Mouse (Mus musculus): ENCODE results near the gene Lyrm7. TPM values are rescaled to one million over a fixed set of nuclear protein-coding genes. Genes with fewer than 3 reads are reported as not detected.
"Not testable (repeated sequence)": the region's sequence is repeated elsewhere in the genome, so short reads cannot be mapped to it uniquely, and the experiment has no call there.

Gene Lyrm7
- total RNA-seq (2021): 10 to 100 TPM; 34.6 to 47.1 TPM

- peak; percentile 95 for DNase-seq (ENCODE audit: low spot score)
- intact Hi-C loops (cut with DNase I): no loop called here
Observed at GRCm38 (mm10) chr11:54860256-54861038, at the start of gene Lyrm7. Gene Lyrm7, minus strand, starts transcription at chr11:54860916.

GRCm38 (mm10) chr11:54910081-54910665 lies 49.5 kb upstream of the Lyrm7 start:
- intact Hi-C loops (cut with DNase I): no loop called here
- no peak for DNase-seq (ENCODE audit: low spot score)

- intact Hi-C loops (cut with DNase I): no loop called here
- no peak for DNase-seq (ENCODE audit: low spot score)
Observed at GRCm38 (mm10) chr11:54909273-54909672, 48.6 kb upstream of the Lyrm7 start.

GRCm38 (mm10) chr11:54907259-54907658 lies 46.5 kb upstream of the Lyrm7 start:
- no peak for DNase-seq (ENCODE audit: low spot score)
- intact Hi-C loops (cut with DNase I): no loop called here

DNA sequence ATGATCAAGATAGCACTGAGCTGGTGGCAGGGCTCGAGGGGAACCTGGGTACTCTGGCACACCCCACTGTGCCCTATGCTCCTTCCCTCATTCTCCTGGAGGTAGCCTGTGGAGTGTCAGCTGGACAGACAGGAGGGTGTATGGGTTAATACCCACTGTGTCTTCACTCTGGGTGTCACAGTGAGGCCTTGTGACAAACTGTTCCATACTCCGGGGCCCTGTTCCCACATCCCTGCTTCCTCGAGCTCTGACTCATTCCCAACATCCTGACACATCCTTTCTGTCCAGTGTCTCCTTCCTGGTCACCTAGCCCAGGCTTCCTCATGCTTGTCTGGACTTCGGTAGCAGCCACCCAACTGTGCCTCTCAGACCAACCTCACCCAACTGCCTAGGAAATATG lies 45.8 kb upstream of the Lyrm7 start:
- DNase-seq (ENCODE audit: low spot score): no peak
- intact Hi-C loops (cut with DNase I): no loop called here

DNA sequence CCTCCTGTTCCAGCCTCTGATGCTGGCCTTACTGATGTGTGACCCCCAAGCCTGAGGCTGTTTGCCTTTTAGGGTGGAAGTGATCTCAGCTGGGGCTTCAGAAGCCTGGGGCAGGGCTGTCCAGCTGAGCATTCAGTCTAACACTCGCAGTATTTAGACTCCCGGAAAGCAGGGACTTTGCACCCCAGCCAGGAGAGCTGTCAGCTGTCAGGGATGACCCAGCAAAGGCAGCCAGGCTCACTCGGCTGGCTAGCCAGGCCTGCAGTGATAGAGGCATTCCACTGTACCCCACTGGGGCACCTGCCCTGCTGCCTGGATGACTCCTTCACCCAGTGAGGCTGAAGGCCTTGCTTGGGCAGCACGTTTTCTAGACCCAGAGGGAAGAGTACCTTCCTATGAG lies 45.2 kb upstream of the Lyrm7 start:
- DNase-seq (ENCODE audit: low spot score): no peak
- intact Hi-C loops (cut with DNase I): no loop called here

GRCm38 (mm10) chr11:54905086-54905485 lies 44.4 kb upstream of the Lyrm7 start:
- no peak for DNase-seq (ENCODE audit: low spot score)
- intact Hi-C loops (cut with DNase I): no loop called here

DNA sequence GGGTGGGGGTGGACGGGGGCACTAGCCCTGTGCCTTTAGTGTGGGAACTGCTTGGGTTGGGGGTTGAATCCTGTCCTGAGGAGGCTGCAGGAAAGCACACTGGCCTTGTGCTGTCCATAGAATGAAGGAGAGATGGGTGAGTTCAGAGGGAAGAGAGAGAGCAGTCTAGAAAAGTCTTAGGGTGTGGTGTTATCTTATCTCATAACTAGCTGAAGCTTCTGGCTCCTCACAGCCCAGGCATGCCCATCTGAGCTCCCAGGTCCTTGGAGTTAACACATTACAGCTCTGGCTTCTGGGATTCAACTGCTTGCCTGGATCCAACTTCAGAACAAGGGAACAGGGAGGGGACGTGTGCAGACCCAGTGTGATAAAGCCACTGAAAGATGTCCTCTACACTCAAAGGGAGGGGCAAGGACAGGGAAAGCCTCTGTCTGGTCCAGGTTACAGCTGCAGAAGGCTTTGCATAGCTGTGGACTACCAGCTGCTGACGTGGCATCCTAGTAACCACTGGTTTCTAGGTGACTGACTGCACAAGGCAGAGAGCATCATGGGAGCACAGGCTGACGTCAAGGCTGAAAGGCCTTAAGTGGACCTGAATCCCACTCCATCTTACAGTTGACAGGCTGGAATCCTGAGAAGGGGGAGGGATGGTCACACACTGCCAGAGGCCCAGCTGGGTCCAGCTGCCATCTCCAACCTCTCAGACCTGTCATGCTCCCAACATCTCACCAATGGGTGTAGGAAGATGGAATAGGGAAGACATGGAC lies 43.4 kb upstream of the Lyrm7 start:
- peak; percentile 60 for DNase-seq (ENCODE audit: low spot score)
- intact Hi-C loops (cut with DNase I): no loop called here

DNA sequence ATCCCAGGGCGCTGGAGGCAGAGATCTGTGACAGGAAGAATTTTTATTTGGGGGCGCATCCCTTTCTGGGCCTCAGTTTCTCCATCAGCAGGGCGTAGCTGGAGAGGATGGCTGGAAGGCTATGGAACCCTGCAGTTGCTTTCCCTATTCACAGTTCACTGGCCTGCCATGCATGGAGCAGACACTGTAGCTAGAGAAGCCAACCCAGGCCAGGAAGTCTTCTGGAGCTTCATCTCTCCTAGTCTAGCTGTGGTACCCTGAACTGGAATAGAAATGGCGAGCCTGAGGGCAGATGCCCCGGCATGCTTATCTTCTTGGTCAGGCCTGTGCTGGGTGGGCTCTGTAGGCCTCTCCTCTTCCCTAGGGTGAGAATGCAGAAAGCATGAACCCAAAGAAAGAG lies 42.6 kb upstream of the Lyrm7 start:
- no peak for DNase-seq (ENCODE audit: low spot score)
- intact Hi-C loops (cut with DNase I): no loop called here

- DNase-seq (ENCODE audit: low spot score): peak; percentile 79
- intact Hi-C loops (cut with DNase I): no loop called here
Observed at GRCm38 (mm10) chr11:54902333-54903323, 41.9 kb upstream of the Lyrm7 start, which contains the start of gene Gpx3. Gene Gpx3, plus strand, starts transcription at chr11:54902453.

- no peak for DNase-seq (ENCODE audit: low spot score)
- intact Hi-C loops (cut with DNase I): no loop called here
Observed at GRCm38 (mm10) chr11:54899657-54900056, 38.9 kb upstream of the Lyrm7 start.

DNA sequence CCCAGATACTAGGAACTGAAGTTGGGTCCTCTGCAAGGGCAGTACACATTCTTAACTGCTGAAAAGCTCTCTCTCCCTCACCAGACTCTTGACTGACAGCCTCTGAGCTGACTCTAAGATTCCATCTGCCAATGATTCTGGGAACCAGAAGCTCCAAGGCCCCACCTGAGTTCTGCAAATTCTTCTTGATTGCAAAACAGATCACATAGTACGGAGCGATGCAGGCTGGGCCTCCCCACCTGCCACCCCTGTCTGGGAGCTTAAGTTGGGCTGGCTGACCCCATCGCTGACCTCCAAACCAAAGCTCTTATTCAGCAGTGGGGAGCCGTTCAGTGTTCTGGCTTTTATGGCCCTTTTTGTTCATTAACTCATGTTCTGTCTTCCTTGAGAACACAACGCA lies 36.8 kb upstream of the Lyrm7 start:
- intact Hi-C loops (cut with DNase I): no loop called here
- no peak for DNase-seq (ENCODE audit: low spot score)

GRCm38 (mm10) chr11:54896646-54897045 lies 35.9 kb upstream of the Lyrm7 start:
- DNase-seq (ENCODE audit: low spot score); intact Hi-C loops (cut with DNase I): not testable (repeated sequence)

DNA sequence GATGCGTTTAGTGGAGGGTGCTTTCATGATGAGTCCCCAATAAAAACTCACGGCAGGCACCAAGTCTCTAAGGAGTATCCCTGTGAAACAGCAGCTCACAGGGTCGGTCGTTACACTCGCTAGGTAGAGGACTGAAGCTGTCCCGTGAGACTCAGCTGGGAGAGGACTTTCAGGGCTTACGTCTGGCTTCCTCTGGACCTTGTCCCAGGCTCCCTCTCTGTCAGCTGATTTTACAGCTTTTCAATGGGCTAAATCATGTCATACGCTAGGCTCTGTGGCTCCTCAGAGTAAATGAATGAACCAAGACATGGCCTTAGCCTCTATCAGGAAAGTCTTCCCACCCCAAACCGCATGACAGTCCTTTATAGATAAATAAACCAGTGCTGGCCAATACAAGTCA lies 33.9 kb upstream of the Lyrm7 start:
- DNase-seq (ENCODE audit: low spot score): no peak
- intact Hi-C loops (cut with DNase I): no loop called here

DNA sequence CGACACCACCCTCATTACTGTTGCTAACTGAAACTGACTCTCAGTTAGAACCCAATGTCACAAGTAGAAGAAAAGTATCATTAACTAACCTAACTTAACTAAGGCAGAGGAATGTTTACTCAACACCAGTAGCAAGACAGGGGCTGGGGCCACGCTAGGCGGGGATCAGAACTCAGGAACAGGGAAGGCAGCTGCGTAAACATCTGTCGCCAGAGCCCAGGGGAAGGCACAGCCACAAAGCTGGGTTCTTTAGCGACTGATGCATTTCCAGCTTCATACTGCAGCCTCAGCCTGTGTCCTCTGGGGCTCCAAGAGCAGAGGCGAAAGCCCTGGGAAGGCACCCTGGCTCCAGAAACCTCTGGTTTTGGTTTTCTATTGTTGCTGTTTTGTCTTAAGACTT lies 31.4 kb upstream of the Lyrm7 start:
- no peak for DNase-seq (ENCODE audit: low spot score)
- intact Hi-C loops (cut with DNase I): no loop called here

DNA sequence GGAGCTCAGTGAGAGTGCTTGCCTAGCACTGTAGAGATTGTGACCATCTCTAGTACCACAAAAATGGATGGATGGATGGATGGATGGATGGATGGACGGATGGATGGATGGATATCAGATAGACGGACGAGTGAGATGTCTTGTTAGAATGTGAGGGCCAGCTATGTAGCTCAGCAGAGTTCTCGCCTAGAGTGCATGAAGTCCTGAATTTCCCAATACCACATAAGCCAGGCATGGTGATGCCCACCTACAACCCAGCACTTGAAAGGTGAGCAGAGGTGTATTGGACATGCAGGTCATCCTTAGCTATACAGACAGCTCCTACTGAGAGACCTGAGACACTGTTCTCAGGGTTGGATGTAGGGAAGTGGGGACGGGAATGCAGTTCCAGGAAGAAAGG lies 30.6 kb upstream of the Lyrm7 start:
- intact Hi-C loops (cut with DNase I): no loop called here
- no peak for DNase-seq (ENCODE audit: low spot score)

GRCm38 (mm10) chr11:54887927-54888326 lies 27.2 kb upstream of the Lyrm7 start:
- DNase-seq (ENCODE audit: low spot score): no peak
- intact Hi-C loops (cut with DNase I): no loop called here

GRCm38 (mm10) chr11:54885406-54885805 lies 24.7 kb upstream of the Lyrm7 start:
- intact Hi-C loops (cut with DNase I): no loop called here
- DNase-seq (ENCODE audit: low spot score): no peak

- peak; percentile 73 for DNase-seq (ENCODE audit: low spot score)
- intact Hi-C loops (cut with DNase I): no loop called here
Observed at GRCm38 (mm10) chr11:54884937-54885336, 24.2 kb upstream of the Lyrm7 start.
